Mouse (Mus musculus) B cell, adult (primary cell): ENCODE measurements around the gene Slc4a5. TPM values are rescaled to one million over a fixed set of nuclear protein-coding genes. Genes with fewer than 3 reads are reported as not detected.

Experiments
- total RNA-seq: library from RNA; stranded (reverse); gene quantifications from 4 replicates; pipeline ENCODE4 v1.2.4, GENCODE M21; 2023; ENCODE audit not compliant: inconsistent age

Gene Slc4a5
- total RNA-seq, result not detected in 4 replicates

GRCm38 (mm10) chr6:83219814-83220213, at the start of gene Slc4a5:
Slc4a5 (plus strand) TSS chr6:83219828.

GRCm38 (mm10) chr6:83325525-83326393, 106.1 kb downstream of the Slc4a5 start, which contains the start of the genes Mthfd2 and Mob1a:
Mthfd2 (minus strand) TSS chr6:83325908.
Mob1a (plus strand) TSS chr6:83326016.

GRCm38 (mm10) chr6:83348873-83349272, 129.2 kb downstream of the Slc4a5 start, which contains the start of gene Bola3:
Bola3 (plus strand) TSS chr6:83349147.

Other genes with a start within 250 kb of the Slc4a5 start
- gene Dok1, start 186.4 kb upstream of the Slc4a5 start, total RNA-seq, result 27.3 to 33.2 TPM (median 32.8 TPM) in 4 replicates
- 0.39 to 1.2 TPM (median 0.51 TPM) in 4 replicates for gene Loxl3, start 185.7 kb upstream of the Slc4a5 start, total RNA-seq
- gene Aup1, start 165.3 kb upstream of the Slc4a5 start, total RNA-seq, result 361 to 403 TPM (median 382 TPM) in 4 replicates
- gene Htra2, start 164.6 kb upstream of the Slc4a5 start, total RNA-seq, result 50.0 to 64.9 TPM (median 56.3 TPM) in 4 replicates
- gene Dqx1, start 162.0 kb upstream of the Slc4a5 start, total RNA-seq, result 9.5 to 12.1 TPM (median 10.8 TPM) in 4 replicates
- not detected in 4 replicates for gene Tlx2, start 149.5 kb upstream of the Slc4a5 start, total RNA-seq
- 16.8 to 24.7 TPM (median 20.9 TPM) in 4 replicates for gene Pcgf1, start 142.0 kb upstream of the Slc4a5 start, total RNA-seq
- not detected in 4 replicates for gene Lbx2, start 133.5 kb upstream of the Slc4a5 start, total RNA-seq
- gene Ccdc142, start 118.2 kb upstream of the Slc4a5 start, total RNA-seq, result 15.9 to 23.6 TPM (median 20.1 TPM) in 4 replicates
- gene Gm42688, start 118.2 kb upstream of the Slc4a5 start, total RNA-seq, result 12.3 to 14.3 TPM (median 13.3 TPM) in 4 replicates
- 22.1 to 28.8 TPM (median 25.2 TPM) in 4 replicates for gene Mrpl53, start 110.8 kb upstream of the Slc4a5 start, total RNA-seq
- 35.5 to 44.3 TPM (median 37.7 TPM) in 4 replicates for gene Mogs, start 104.3 kb upstream of the Slc4a5 start, total RNA-seq
- gene Wbp1, start 98.3 kb upstream of the Slc4a5 start, total RNA-seq, result 40.0 to 48.2 TPM (median 45.4 TPM) in 4 replicates
- 26.3 to 31.9 TPM (median 30.7 TPM) in 4 replicates for gene Ino80b, start 94.4 kb upstream of the Slc4a5 start, total RNA-seq
- gene Rtkn, start 84.4 kb upstream of the Slc4a5 start, total RNA-seq, result not detected in 4 replicates
- gene Wdr54, start 63.4 kb upstream of the Slc4a5 start, total RNA-seq, result 1.2 to 2.5 TPM (median 1.3 TPM) in 4 replicates
- gene 1700003E16Rik, start 63.4 kb upstream of the Slc4a5 start, total RNA-seq, result not detected in 4 replicates
- gene Dctn1, start 53.9 kb upstream of the Slc4a5 start, total RNA-seq, result 108 to 117 TPM (median 110 TPM) in 4 replicates
- gene Mthfd2, start 106.1 kb downstream of the Slc4a5 start, total RNA-seq, result 14.9 to 17.3 TPM (median 16.1 TPM) in 4 replicates
- gene Mob1a, start 106.2 kb downstream of the Slc4a5 start, total RNA-seq, result 140 to 161 TPM (median 148 TPM) in 4 replicates
- gene Bola3, start 129.3 kb downstream of the Slc4a5 start, total RNA-seq, result 34.6 to 47.8 TPM (median 38.6 TPM) in 4 replicates
- gene Tet3, start 239.3 kb downstream of the Slc4a5 start, total RNA-seq, result 70.0 to 82.7 TPM (median 78.5 TPM) in 4 replicates